Mouse (Mus musculus): Measurements from ENCODE around the gene Snai1.

The Snai1 gene

DNA sequence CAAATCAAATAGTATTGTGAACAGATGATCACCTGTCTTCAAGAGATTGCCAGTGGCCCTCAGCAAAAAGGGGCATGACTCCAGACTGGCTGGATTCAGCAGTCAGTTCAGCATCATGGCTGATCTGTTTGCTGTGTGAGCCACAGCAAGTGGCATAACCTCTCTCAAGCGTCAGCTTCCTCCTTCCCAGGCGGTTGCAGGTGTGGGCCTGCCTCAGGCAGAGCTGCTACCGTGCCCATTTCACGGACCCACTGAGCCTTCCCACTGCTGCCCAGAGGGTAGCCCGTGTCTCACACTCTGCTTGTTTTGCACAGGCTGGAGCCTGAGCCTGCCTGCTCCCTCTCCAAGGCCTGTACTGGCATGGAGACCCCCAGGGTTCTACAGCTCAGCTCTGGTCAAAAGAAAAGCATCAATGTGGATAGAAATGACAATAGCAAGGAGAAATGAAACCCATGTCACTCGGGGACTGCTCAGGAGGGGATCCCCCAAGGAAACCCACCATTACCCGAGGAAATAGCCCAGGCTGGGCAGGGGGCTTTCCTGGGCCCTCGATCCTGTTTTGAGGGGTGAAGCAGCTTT, 13.4 kb downstream of the Snai1 start:
- DNase-seq (ENCODE audit: low spot score in 2 of 2) = no peak

DNA sequence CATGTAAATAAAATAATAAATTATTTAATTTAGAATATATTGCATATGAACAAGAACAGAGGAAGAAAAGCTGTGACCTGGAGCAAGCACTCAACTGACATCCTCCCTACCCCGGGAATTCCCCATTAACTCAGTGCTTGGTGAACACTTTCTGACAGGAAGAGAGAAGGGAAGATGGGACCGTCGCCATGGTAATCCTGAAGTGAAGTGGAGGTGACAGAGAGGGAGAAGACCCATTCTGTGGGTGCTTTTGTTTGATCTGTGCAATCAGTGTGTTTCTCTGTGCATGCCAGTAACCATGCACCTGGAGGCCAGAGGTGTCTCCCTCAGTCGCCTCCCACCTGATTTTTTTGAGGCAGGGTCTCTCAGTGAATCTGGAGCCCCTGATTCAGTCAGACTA, 14.3 kb downstream of the Snai1 start:
- no peak for DNase-seq (ENCODE audit: low spot score in 2 of 2)

DNA sequence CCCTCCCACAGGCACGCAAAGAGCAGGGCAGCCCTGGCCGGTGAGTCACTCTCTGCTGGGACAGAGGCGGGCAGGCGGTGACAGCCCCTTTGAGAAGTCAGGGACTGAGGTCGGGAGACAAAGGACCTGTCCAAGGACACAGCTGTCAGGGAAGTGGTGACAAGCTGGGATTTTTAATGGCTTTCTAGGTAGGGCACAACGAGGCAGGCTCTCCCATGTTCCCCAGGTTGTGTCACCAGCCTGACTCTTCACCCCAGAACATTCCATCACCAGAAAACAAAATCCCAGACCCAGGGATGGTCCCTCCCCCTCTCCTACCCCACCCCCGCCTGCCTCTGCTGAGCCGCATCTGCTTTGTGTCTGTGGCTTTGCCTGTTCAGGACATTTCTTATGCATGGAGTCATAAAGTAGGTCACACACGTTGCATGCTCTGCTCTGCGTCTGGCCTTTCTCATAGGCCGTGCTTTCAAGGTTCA, 15.0 kb downstream of the Snai1 start:
- no peak for DNase-seq (ENCODE audit: low spot score in 2 of 2)

DNA sequence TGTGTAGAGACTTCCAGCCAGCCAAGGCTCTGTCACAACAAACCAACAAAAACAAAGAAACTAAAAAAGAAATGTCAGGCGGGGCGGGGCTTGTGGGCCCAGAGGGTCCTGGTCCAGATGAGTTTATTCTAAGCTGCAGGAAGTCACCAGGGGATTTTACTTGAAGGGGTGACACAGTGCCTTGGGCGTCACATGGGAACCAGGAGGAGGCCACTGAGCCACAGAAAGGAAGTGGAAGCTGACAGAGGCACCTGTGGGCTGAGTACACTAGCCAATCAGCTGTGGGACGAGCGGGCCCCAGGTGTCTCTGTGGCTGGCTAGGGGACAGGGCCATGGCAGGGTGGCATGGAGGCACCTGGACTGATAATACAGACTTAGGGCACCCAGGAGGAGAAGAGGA, 17.8 kb downstream of the Snai1 start:
- no peak for DNase-seq (ENCODE audit: low spot score in 2 of 2)

DNA sequence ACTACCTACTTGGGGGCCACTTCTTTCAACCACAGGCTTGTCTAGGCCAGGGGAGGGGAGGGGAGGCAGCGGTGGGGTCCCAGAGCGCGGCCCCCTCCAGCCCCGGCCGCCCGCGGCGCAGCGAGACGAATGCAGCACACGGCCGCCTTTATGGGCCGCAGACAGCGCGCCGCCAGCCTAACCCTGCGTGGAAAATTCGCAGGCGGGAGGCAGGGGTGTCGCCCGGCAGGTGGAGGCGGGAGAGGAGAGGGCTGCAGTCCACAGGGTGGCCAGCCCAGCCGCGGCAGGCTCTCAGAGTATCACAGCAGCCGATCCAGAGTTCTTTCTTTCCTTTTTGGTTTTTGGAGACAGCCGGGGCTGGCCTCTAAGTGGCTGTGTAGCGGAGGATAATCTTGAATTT, 21.4 kb downstream of the Snai1 start:
- no peak for DNase-seq (ENCODE audit: low spot score in 2 of 2)

DNA sequence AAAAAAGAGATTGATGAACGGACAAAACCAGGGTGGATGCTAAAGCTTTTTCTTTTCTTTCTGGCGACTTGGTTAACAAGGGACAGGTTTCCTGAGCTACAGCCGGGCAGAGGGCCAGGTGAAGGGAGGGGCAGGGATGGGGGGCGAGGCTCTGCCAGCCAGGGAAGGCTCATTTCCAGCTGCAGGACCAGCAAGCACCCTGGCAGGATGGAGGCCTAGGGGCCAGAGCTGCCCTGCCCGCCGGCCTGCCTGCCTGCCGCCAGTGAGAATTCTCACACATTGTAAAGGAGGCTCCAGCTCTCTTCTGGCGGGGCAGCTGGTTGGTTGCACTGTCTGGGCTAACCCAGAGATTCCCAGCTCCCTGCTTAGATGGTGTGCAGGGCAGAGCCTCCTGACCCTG, 24.1 kb downstream of the Snai1 start:
- no peak for DNase-seq (ENCODE audit: low spot score in 2 of 2)

DNA sequence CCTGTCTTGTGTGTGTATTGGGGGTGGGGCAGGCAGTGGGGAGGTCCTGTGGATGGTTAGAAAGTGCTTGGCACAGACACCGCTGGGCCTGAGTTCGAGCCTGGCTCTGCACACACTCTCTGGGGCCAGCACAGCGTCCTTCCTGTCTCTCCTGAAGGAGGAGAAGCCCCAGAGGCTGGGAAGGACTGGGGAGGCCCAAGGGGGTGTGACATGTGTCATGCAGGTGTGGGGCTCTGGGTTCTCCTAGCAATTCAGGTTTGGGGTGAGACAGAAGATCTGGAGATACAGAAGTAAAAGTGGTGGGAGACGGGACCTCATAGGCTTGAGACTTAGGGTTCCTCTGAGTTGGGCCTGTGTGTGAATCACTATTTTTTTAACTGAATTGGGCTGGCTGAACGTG, 25.0 kb downstream of the Snai1 start:
- no peak for DNase-seq (ENCODE audit: low spot score in 2 of 2)

DNA sequence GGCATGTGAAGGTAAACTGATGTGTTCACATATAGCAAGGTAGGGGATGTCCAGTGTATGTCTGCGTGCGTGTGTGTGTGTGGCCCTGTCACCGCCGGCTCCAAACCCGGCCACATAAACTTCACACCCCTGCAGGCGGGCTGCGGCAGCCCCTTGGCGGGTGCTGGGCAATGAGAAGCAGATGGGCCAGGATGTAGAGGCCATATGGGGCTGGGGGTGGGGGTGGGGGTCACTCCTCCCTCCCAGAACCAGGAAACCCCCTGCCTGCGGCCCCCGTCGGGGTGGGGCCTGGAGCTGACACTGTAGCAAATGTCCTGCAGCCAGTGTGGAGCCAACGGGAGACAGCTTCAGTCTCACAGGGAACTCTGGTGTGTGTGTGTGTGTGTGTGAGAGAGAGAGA, 25.7 kb downstream of the Snai1 start:
- no peak for DNase-seq (ENCODE audit: low spot score in 2 of 2)

DNA sequence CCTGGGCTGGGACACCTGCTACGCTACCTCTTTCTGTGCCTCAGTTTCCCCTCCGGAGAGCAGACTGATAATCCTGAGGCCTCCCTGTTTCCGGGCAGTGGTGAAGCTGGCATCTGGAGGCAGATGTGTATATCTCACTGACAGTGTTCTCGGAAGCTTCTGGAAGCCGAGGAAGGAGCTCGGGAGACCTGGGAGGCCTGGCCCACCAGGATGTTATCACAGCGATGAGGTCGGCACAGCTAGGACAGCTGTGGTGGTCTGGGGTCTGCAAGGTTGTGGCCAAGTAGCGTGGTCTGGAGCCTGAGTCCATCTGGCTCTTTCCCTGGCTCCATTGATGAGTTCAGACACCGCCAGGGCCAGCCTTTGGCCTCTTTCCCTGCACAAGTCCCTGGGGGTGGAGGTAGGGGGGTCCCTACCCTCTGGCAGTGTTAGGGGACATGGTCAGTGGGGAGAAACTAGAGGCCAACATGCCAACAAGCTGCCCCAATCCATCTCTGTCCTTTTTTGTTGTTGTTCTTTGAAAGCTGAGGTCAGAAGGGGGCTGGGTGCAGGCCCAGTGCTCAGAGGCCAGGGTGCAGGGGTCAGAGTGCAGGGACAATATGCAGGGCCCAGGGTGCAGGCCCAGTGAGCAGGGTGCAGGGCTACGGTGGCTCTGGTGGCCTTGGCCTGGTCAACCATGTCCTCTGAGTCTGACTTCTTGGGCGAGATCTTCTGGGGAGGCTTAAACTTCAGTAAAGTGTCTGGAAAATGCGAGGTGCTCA, 26.7 kb downstream of the Snai1 start:
- DNase-seq (ENCODE audit: low spot score in 2 of 2) = no peak

DNA sequence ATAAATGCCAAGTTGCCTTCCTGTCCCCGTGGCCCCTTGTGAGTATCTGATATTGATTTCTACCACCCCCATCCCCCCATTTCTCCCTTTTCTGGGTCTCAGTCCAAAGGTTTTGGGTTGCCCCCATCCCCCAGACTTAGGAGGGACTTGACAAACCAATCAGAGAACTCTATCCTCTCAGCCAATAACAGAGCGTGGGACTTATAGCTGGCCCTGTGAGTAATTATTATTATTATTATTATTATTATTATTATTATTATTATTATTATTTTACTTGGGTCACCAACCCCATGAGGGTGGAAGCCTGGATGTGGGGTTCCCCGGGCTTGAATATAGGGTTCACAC, 27.3 kb downstream of the Snai1 start:
- DNase-seq (ENCODE audit: low spot score in 2 of 2) = no peak

DNA sequence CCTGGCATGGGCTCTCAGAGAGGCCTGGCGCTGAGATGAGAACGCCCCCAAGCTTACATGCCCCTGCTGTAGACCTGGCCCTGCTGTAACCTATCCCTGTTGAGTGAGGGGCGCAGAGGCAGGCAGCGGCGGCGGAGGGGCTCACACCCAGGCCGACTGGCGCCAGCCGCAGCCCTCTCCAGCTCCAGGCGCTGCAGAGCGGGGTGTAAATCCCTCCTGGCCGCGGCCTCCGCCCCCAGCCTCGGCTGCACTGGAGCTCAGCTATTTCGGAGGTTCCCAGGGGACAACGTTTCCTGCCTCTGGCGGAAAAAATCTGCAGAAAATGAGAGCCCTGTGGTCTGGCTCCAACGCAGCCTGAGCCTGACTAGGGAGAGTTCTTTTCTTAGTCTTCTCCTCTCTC, 27.7 kb downstream of the Snai1 start:
- peak; percentile 88 to 91 for DNase-seq (ENCODE audit: low spot score in 2 of 2)

DNA sequence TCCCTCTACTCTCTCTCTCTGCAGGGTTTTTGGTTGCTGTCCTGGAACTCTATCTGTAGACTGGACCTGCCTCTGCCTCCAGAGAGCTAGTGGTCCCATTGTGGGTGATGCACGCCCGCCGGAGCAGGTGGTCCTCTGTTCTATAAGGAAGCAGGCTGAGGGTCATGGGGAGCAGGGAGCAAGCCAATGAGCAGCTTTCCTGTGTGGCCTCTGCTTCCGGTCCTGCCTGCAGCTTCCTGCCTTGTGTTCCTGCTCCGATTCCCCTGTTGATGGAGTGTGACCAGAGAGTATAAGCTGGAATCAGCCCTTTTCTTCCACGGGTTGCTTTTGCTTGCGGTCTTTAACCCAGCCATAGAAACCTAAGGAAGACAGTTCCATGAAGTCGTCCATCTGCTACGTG, 30.1 kb downstream of the Snai1 start:
- no peak for DNase-seq (ENCODE audit: low spot score in 2 of 2)

DNA sequence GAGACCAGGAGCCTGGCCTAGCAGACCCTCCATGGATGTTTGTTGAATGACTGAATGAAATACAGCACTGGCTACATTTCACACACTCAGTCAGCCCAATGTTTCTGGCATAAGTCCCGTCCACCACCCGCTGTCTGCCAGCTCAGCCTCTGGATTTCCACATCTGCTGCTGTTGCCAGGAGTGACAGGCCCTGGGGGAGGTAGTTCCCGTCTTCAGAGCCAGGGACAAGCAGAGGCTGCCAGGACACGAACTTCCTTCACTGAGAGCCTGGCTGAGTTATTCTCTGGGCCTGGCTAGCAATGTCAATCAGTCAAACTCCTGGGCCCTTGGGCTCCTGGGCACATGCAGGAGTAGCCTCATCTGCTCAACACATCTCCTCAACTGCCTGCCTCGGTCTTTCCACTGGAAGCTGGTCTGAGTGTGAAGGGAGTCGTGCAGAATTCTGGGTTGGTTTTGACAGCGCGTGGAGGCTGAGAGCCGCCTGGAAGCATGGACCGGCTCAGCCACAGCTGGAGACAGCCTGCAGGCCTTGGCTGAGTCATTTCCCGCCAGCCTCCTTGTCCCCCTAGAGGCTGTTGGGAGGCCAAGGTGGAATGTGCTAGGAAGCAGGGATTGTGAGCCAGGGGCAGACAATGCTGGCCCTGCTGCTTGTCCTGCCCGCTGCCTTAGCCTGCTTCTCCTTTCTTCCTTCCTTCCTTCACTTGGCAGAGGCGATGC, 32.1 kb downstream of the Snai1 start:
- peak; percentile 88 to 91 for DNase-seq (ENCODE audit: low spot score in 2 of 2)

DNA sequence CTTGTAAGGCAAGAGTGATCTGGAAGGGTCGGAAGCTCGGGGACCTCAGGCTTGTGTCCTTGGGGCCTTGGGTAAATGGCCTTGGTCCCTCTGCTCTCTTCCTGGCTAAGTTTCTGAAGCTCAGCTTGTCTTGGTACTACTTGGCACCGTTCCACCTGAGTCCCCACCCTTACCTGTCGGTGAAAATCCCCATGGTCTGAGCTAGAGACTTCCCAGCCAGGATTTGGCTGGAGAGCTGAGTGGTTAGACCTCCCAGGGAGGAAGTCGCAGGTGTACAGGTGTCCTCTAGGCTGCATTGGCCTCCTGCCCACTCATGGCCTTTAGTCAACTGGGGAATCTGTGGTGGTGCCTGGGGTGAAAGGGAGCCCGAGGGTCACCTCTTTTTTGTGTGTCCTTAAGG, 32.8 kb downstream of the Snai1 start:
- DNase-seq (ENCODE audit: low spot score in 2 of 2) = no peak

DNA sequence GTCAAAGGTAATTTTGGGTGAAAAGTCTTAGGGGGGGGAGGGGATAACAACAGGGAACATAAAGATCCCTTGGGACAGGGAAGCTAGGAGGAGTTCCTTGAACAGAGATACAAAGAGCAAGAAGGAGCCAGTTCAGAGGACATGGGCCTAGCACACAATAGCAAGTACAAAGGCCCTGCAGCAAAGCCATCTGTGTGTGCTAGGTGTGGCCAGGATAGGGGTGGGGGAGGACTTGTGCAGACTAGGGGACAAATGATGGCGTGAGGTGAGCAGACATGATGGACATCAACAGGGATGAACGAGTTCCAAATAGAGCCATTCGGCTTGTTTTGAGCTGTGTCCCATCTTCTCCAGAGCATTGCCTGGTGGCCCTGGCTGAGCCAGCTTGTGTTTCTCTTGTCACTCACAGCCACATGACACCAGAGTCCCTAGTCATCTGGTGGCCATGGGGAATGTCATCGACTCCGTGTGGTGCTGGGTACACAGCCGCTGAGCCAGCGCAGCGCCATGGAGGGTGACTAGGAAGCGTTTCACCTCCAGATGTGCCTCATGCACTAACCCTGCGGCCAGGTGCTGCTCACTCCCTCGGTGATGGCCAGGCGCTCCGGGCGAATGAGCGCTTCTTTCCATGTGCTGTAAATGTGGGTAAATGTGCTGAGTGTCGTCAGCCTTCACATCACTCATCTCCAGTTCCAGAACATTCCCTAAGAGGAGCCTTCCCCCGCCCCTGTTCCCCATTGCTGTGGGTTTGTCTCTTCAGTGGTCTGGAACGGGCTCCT, 33.6 kb downstream of the Snai1 start:
- DNase-seq (ENCODE audit: low spot score in 2 of 2) = no peak

DNA sequence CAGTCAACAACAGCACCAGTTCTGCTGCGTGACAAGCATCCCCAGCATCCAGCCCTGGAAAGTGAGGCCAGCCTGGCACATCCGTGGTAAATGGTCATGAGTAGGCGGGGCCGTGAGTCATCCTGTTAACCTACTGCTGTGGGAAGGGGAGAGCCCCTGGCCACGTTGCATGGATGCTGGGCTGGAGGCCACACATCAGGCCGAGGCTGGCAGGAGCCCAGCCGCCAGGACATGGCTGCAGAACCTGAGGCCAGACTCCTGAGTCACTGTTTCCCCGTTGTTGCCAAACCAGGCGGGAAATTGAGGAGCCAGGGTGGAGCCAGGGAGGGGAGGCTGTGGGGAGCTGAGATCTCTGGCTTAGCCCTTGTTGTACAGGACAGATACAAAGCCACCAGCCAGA, 36.8 kb downstream of the Snai1 start:
- DNase-seq (ENCODE audit: low spot score in 2 of 2) = peak; percentile 84 to 88

DNA sequence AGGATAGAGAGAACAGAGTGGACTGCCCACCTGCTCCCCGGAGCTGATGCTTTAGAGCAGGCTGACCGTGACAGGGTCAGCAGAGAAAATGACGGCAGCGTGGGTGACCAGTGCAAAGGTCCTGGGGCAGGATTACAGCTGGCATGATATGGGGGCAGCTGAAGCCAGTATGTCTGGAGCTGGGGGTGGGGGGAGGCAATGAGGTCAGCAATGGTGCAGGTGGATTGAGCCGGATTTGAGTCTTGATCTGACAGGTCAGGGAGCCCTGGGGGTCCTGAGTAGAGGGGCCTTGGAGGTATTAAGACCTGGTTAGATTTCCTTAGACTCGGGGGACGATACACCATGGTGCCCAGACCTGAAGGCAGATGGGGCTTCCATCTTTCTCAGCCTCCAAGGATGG, 37.6 kb downstream of the Snai1 start:
- DNase-seq (ENCODE audit: low spot score in 2 of 2) = no peak

DNA sequence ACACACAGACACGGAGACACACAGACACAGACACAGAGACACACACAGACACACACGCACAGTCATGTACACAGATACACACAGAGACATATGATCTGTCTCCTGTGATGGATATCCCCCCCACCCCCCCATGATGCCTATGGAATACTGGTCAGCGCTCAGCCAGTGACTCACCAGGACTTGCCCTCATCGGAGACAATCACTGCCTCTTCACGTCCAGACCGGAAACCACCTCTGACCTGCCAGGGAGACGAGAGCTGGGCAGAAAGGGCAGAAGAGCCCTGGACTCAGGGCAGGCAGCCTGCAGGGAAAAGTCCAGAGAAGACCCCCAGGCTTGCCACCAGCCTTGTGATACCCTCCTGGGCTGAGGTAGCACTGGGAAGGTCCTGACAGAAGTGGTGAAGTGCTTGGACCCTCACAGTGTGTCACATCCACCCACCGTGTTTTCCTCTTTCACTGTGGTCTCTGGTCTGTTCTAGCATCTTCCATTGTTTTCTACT, 38.2 kb downstream of the Snai1 start:
- no peak for DNase-seq (ENCODE audit: low spot score in 2 of 2)

DNA sequence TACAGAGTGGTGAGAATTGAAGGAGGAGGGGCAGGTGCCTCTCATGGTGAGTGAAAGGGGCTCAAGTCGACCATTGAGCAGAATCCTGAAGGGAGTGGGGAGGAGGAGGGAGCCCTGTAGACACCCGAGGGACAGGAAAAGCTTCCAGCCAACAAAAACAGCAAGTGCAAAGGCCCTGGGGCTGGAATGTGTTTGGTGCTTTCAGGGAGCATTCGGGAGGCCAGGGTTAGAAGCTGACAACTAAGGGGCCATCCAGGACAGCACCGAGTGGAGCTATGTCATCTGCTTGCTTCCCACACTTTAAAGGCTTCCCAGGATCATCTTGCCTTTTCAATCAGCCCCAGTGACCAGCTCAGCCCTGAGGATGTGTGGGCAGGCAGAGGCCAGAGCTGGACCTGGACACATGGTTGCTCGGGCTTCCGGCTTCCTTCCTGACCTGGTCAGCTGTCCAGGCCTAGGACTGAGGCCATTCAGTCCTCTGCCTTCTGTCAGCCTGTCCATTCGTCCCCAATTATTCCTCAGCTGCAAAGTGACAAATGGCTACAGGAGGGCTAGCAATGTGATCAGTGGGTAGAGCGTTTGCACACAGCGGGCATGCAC, 39.3 kb downstream of the Snai1 start:
- DNase-seq (ENCODE audit: low spot score in 2 of 2) = no peak

DNA sequence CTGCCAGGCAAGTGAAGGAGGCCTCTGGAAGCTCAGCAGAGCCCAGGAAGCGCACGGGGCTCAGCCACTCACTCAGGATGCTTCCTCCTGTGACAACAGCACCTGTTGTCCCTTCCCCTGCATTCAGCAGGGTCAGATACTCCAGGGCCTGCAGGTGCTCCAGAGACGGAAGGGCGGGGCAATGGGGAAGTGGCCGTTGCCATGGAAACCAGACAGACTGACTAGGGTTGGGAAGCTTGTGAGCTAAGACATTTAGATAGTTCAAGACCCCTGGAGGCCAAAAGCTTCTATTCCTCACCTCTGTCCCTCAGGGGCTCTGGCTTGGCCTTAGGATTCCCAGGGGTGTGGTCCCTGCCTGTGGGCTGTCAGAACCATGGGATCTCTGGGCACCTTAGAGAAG, 40.5 kb downstream of the Snai1 start:
- no peak for DNase-seq (ENCODE audit: low spot score in 2 of 2)

DNA sequence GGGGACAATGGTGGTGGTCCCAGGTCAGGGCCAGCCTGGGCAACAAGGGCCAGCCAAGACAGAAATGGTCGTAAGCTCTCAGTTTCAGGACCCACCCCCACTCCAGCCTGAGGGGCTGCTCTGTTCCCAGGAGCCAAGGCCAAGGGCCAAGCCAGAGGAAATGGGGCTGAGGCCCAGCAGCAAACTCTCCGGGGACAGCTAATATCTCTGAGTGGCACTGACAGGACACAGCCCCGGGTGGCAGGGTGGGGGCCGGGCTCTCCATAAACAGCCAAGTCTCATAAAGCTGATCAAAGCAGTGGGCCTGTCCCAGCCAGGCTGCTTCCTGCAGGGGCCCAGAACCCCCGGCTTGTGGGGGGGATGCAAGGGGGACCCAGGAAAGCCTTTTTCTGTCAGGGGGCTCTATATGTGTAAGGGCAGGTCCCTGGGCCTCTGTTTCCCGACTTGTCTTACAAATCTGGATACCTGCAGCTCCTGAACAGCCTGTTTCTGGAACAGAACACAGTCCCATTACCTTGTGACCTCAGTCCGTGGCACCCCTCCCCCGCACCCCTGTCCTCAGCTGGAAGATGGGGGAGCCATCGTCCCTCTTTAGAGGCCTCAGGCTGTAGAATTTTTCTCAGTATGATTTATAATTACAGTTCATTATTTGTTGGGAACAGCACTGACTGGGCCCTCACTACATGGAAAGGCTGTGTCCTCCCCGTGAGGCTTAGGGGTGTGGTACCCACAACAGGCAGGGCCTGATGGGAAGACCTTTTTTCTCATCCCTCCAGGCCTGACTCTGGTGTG, 45.4 kb downstream of the Snai1 start:
- DNase-seq (ENCODE audit: low spot score in 2 of 2) = peak in 1 of 2 experiments; percentile 12
